Mouse (Mus musculus) frontal cortex, postnatal 25 days (tissue): ENCODE data around the gene Tppp3.
A peak's percentile ranks its signal among the peaks of the same experiment; 100 is the strongest.

ENCODE experiments used
- DNase-seq, 2 experiments: peaks; one replicate each; pipeline ENCODE4 v3.0.0; 2022; ENCODE audit warnings: low spot score in 2 of 2

The Tppp3 gene

DNA sequence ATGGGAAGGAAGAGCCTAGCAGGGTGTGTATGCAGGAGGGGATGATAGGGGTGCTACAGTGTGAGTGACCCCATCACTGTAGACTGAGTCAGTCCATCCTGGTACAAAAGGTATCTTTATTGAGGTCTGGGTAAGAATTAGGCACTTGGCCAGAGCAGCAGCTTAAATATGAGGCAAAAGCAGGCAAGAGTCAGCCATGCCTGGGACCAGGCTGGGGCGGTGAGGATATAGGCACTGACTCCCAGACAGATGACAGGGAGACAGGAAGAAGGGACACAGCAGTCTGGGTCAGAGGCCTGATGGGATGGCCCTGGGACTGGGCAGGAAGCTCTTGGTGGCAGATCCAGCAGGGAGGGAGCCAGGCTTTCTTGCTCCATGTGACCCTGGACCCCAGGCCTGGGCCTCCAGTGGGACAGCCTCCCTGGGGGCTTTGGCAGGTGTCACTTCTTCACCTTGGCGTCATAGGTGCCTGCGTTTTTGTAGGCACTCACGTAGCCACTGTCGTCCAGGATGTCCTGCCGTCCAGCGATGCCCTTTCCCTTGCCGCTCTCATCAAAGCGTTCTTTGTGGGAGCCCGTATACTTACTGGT is 3.8 kb downstream of the Tppp3 start:
- DNase-seq = no peak

DNA sequence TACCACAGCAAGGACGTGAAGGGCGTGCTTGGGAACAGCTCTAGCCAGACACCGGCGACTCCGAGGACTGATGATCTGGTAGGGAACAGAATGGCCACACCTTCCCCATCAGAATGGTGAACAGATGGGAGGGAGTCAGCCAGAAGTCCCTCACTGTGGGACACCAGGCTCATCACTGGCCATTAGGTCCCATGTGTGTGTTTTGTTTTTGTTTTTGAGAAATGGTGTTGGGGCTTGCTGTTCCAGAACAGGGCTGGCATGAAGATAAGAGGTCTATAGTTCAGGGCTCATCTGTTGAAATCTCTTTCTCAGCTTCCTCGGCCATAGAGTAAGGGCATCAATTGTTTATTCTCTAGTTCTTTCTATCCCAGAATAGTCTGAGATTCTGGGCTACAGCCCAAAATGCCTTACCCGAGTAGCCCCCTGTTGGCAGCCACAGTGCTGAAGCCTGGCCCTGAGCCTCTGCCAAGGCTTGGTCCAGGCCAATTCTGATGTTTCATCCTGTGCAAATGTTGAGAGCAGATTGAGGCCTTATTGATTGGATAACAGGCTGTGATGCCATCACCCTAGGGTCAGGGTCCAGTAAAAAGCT is 4.5 kb downstream of the Tppp3 start:
- DNase-seq = no peak

DNA sequence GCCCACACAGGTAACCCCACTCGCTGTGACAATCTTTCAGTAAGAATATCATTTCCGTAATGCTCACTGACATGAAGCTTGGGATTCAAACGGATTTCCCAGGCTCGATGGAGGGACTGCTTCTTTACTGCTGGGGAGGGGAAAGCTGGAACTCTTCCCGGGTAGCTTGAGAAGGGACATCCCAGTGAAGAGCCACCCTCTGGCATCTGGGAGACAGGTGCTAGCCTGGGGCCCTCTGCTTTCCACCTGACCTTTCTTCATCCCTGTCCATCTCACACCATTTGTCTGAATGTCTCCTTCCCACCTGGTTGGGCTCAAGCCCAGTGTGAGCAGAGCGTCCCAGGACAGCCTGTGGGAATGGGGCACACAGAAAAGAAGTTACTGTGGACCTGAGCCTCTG is 5.1 kb downstream of the Tppp3 start:
- no peak for DNase-seq

DNA sequence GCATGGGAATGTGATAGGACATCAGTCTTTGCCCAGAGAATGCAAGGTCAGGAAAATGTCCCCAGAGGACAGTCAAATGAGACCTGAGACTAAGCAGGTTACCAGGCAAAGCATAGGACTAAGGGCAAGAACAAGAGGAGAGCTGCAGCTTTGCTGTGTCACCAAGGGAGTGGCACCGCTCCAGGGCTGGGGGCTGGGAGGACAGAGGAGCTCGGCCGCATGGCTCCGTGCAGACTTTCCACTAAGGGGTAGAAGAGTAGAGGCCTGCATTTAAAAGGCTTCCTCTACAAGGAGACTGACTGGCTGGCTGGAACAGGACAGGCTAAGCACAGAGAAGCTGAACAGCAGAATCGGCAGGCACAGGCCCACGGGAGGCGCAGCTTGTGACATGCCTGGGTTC is 6.7 kb downstream of the Tppp3 start:
- DNase-seq = no peak

DNA sequence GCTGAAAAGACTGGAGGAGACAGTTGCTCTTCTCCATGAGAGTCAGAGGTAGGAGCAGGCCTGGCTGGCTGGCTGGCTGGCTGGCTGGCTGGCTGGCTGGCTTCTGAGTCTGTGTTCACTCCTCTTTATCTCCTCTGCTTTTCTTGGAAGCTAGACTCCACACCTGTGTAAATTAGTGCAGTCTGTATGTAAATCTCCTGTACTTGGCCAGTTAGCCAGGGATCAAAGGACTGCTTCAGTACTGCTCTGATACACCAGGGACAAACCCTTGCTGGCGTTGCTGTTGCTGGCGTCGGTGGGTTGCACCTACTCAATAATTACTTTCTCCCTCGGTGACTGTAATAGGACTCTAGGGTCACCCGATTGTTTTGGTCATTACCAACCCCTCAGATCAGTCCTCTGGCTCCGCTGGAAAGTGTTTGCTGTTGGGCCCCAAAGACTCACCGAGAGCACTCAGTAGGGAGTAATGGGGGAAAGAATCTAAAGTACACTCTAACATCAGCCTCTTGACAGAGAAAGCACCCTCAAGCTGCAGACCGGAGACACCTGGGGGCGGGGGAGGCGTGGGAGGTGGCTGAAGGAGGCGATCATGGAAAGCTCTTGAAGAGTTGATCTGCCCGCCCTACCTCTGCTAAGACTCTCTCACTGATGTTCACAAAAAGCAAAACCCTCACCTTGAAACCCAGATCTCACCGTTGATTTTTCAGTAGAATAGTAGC is 10.1 kb downstream of the Tppp3 start:
- DNase-seq = no peak

DNA sequence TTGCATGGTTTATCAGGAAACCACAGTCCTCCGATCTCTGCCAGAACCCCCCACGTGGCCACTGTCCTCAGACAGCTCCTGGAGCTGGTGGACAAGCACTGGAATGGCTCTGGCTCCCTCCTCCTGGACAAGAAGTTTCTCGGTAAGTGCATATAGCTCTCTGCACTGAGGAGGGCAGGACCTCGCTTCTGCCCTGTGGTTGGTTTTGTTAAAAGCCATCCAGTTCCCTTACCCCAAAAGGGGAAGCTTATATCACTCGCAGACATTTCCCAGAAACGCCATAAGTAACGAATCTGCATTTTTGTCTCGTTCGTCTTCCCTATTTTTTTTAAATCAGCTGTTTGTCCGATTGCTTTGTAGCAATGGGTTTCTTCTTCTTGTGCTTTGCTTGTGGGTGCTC is 16.1 kb downstream of the Tppp3 start:
- no peak for DNase-seq

DNA sequence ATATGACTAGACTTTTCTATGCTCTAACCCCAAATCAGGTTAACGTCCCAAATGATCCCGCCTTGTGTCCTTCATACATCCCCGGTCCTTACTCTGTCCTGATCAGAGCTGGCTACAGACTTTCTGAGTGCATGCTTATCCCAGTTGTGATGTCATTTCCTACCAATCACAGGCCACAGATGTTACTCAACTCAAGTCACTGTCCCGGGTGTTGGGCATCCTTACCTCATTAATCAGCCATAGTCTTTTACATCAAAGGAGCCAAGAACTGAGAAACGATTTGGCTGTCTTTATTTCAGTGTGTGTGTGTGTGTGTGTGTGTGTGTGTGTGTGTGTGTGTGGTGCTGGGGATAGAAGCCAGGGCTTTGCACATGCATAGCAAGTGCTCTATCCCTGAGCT is 17.2 kb downstream of the Tppp3 start:
- DNase-seq = no peak

DNA sequence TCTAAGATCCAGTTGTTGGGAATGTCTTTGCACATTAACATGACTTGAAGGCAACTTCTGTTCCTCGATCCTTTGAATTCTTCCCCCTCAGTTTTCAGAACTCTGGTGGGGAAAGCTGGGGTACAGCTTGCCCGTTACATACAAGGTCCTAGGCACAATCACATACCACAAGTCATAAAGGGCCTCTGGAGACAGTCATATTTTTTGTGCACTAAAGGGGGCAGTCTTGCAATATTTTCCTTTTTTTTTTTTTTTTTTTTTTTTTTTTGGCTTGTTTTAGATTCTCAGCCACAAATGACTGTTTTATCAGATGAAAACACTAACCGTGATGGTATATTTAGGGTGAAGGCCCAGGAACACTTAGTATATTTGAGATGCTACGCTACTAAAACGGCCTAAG is 18.0 kb downstream of the Tppp3 start:
- no peak for DNase-seq

DNA sequence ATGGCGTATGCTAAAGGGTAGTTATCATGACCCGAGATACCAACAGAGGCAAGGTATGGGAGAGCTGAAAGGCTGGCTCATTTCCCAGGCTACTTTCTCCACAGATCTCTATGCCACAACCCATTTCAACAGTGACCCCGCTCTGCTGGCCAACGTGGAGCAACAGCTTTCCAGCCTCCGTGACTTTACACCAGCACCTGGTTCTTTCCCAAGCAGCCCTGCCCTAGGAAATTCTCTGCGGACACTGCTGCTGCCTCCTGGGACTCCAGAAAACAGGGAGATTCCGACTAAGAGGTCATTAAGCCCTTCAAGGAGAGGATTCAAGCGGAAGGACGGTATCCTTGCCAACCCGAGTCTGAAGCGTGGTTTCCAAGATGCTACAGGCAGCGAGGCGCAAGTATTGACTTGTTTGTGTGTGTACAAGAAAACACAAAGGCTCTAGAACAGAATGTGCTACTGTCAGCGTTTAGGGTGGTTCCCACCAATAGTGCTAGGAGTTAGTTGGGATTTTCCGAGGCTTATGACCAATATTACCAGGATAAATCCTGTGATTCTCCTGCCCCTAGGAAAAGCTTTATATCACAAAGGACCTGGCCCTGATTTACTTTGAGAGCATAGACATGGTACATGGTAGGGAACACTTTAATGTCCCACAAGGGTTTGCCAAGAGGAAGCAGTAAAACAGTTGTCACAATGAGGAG is 19.3 kb downstream of the Tppp3 start:
- DNase-seq = no peak

DNA sequence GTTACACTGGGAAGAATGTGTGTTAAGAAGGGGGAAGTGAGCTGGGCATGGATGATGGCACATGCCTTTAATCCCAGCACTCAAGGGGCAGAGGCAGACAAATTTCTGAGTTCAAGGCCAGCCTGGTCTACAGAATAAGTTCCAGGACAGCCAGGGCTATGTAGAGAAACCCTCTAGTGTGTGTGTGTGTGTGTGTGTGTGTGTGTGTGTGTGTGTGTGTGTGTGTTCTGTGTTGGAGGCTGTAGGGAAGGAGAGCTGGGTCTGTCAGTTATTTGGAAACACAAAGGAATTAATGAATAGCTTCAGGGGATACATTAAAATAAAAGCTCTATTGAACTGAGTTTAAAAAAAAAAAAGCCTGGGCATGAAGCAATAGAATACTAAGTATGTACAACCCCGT is 20.3 kb downstream of the Tppp3 start:
- DNase-seq = no peak

DNA sequence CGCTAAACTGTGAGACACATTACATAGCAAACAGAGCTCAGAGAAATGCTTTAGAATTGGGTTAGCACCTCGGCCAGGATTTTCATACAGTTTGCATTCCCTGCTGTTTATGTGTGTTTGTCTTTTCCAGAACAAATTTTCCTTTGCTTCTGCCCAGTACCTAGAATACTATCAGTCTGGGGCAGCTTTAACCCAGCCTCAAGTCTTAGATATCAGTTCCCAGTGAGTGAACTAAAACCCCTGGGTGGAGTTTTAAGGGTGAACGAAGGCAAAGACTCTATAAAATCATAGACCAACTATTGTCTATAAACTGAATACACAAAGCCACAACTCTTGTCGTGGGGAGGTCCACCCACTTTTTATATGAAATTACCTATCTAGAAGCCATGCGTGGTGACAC is 22.7 kb downstream of the Tppp3 start:
- DNase-seq = no peak

DNA sequence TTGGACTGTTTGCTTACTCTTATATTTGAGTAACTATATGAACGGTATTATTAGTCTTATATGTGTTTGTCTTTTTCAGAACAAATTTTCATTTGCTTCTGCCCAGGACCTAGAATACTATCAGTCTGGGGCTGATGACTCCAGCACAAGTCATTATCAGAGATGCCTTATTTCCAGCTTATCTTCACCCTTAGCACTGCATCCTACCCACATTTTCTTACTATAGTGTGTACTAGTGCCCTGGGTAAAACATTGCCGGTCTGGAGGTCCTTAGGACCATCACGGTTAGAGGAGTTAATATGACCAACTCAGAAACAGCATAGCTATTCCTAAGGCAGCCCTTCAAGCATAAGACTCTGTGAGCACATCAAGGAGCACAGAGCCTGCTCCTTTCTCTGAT is 23.1 kb downstream of the Tppp3 start:
- no peak for DNase-seq

DNA sequence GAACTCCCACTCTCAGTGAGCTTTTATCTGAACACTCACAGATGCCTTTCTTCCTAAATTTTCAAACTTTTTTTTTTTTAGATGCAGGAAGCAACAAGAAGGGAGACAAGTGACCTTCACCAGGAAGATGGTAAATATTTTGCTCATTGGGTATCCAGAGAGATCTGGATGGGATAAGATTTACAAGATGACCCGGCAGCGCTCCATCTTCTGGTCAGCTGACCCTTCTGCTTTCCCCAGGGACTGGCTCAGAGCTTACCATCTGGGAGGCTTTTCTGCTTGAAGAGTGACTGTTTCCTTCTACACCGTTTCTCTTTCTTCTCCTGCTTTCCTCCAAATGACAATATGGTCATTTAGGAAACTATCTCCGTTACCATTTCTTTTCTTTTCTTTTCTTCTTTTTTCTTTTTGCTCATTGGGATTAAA is 25.2 kb downstream of the Tppp3 start:
- no peak for DNase-seq

DNA sequence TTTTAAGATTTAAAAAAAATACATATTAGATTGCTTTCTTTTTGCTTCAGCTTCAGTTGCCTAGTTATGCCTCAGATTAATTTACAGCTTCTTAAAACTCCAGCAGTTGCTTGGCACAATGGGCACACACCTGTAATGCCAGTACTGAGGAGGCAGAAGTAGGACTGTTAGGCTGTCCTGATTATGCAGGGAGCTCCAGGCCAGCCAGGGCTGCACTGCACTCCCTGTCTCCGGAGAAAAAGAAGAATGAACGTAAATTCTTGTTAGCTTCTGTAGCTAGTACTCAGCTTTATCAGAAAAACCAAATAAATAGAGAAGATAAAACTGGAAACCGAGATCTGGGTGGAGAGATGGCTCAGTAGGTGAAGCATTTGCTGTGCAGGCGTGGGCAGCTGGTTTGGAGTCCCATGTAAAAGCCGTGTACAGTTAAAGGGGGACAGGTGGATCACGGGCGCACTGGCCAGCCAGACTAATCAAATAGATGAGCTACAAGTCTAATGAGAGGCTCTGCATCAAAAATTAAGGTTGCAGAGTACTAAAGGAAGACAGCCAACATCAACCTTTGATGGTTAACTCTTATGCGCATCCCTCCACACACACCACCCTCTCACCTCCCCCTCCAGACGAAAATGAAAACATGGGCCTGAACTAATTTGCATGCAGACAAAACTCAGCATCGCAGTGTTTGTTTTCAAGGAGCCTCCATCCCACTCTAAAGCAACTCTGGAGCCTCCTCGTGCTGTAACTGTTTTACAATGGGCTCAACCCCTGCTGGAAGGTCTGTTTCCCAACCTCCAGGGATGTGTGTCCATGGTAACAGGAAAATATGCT is 25.8 kb downstream of the Tppp3 start:
- no peak for DNase-seq

DNA sequence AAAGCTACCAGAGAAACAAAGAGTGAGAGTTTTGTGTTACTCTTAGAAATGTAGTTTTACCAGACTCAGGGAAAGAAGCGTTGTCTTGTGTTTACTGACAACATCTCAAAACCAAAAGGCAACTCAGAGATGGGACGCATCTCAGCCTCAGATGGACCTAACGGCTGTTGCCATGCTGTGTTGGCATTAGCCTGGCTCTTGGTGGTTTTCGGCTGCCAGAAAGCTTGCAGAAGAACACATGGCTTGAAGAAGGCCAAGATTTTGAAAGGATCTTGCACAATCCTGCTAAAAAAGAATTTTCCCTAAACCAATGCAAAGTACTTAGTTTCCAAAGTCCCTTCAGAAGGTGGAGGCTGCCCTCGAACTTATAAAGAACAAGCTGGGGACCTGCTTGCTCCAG is 28.7 kb downstream of the Tppp3 start:
- no peak for DNase-seq

DNA sequence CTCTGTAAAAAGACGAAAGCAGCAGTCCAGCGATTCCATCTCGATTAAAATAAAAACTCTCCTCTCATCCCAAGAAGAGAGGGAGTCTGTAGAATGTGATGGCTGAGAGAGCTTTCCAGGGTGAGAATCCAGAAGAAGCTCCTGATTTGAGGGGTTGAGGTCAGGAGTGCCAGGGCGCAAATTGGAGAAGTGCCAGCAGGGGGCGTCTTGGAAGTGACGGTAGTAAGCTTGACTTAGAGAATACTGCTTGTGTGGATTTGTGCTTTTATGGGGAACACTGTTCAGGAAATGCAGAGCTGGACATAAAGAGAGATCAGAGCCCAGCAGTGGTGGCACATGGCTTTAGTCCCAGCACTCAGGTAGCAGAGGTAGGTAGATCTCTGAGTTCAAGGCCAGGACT is 29.9 kb downstream of the Tppp3 start:
- peak in 1 of 2 experiments; percentile 18 for DNase-seq

DNA sequence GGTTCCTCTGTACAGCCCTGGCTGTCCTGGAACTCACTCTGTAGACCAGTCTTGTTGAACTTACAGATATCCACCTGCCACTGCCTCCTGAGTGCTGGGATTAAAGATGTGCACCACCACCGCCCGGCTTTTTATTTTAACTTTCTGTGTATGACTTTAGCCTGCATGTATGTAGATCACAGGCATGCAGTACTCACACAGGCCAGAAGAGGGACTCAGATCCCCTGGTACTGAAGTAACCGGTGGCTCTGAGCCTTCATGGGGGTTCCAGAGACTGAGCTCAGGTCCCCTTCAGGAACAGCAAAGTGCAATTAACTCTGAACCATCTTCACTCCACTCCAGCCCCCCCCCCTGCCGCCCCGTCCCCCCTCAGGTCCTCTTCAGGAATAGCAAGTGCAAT is 32.5 kb downstream of the Tppp3 start:
- DNase-seq = no peak

DNA sequence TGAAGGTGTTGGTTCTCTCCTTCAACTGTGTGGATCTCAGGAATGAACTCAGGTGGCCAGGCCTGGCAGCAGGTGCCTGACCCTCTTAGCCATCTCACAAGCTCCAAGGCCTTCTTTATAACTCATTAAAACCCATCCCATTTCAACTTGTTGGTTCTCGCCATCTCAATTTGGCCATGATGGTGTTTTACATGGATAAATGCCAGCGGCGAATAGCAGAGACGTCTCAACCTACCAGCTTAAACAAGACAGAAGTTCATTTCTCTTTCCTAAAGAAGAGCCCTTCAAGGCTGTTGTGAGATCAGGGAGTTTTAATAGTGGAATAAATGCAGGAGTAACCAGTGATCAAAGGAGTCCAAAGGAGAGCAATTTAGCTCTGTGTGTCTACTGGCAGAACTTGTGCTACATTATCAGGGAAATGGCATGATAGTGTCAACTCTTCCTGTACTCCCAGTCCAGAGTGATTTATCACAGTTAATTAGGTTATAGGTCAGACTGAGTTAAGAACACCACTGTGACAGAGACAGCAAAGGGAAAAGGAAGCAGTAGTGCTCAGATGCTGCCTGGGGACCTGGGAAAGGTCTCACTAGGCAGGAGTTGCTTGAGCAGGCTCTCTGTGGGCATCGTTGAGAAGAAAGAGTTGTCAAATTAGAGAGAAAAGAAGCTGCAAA is 34.1 kb downstream of the Tppp3 start:
- DNase-seq = no peak

DNA sequence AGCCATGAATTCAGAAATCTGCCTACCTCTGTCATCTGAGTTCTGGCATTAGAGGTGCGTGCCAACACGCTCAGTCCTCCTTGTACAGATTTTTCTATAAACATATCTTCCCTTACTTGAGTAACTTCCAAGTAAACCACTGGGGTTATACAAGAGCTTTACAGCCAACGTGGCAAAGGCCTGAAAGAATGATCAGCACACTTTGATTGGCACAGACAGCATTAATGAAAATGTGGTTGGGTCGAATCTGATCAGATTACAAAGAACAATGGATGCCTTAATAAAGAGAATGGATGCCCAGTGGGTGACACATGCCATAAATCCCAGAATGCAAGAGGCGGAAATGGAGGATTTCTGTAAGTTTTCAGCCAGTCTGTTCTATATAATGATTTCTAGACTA is 35.1 kb downstream of the Tppp3 start:
- no peak for DNase-seq

DNA sequence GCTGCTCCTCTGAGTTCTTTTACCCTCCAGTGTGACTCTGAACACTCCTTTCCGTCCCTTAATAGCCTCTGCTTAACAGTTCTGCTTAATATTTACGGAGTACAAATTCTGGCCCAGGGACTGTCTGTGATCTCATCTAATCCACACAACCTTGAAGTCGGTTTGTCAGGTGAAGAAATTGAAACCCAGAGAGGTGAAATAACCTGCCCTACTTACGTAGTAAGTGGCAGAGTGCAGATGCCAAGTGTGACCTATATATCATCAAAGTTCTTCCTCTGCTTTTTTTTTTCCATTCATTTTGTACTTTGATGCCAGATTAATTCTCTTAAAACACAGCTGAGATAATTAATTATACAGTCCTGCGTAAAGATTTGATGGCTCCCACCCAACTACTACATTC is 37.2 kb downstream of the Tppp3 start:
- DNase-seq = no peak

DNA sequence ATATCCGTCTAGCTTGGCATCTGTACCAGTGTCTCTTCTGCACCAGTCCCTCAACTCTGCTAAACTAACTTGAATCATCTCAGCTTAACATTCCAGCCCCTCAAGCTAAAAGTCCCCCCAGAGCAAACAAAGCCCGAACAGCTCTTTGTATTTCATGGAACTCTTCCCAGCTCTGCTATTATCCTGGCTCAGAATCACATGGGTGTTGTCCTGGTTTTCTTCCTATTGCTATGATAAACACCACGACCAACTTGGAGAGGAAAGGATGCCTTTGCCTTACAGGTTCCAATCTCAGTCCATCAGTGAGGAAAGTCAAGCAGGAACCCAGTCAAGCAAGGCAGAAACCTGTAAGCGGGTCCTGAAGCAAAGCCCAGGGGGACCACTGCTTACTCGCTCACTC is 37.8 kb downstream of the Tppp3 start:
- DNase-seq = no peak

DNA sequence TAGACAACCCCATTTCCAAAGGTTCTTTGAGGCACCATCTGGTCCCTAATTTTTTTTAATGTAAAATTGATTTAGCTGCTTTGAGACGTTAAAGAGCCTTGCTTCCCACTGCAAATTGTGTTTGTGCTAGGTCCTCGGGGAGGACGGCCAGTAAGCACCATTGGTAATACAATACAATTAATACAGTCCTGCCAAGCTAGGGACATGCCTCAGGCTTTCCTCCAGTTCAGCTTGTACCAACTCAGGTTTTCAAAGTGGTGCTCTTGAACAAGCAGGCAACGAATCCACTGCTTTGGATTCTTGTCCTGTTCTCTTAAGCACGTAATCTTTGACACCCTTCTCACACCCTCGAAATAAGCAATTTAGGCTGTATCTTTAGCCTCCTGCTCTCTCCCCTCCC is 38.3 kb downstream of the Tppp3 start:
- no peak for DNase-seq
